ENCODE assay signal across 17 mouse cellular contexts in the genomic region with DNA sequence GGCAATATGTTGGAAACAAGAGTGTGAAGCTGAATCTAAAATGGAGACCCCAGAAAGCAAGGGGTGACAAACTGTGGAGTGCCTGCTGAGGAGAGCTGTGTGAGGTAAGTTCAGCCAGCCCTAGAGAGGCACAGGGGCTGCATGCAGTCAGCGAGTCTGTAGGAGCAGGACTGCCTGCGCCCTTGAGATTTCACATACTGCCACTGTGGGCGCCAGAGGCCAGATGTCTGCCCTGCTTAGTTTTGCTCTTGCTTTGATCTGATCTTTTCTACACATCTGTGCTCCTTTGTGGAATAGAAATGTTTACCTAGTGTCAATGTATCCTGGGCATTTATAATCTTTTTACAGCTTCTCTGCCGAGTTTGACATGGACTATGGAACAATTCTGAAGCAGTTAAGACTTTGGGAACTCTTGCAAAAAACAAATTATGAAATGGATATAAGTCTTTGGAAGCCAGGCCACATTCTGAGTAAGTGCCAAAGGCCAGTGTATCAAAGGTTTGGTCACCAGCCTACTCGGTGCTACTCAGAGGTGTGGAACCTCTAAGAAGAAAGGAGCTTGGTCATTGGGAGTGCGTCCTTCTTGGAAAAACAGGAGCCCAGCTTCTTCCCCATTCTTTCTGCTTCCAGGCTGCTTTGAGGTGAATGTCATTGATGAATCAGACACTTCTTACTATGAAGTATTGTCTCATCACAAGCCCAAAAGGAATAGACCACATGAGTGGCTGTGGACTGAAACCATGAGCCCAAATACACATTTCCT. TPM values are rescaled to one million over a fixed set of nuclear protein-coding genes. Genes with fewer than 3 reads are reported as not detected.
A peak's percentile ranks its signal among the peaks of the same experiment; 100 is the strongest.
DNase-seq lines count a peak whose midpoint lies in the region; ATAC-seq and TF ChIP-seq lines count a peak whose summit lies in the region.
"Had no signal": no experiment of that assay in that cellular context is flagged by ENCODE, and none has a peak within 500 bp of the region (broad histone marks: within the 10 kb centered on the region; RNA-seq: fewer than 3 reads in every experiment).

No protein-coding gene starts in this region.

- no peaks in the 10 kb centered on the region for H3K4me1 ChIP-seq in lung, embryonic 14.5 days (ENCODE audit: insufficient read depth)
- no peaks in the 10 kb centered on the region for H3K4me1 ChIP-seq in E14TG2a.4 (replicated peaks; ENCODE audit: low read depth, low read length)
- H3K4me1 ChIP-seq: forebrain, embryonic 12.5 days had no signal

- DNase-seq in adrenal gland, postnatal 10 days = peak; percentile 36
- DNase-seq in adrenal gland, adult 18-20 months (ENCODE audit: low spot score in 2 of 2) = no peak
- peak; percentile 10 for DNase-seq in lung, embryonic 14.5 days
- DNase-seq in lung, postnatal 36 days = no peak
- DNase-seq in forelimb bud, embryonic 11.5 days (ENCODE audit: low read depth, low spot score) = peak; percentile 7
- no peak for DNase-seq in spleen, adult 18-20 months
- no peak for DNase-seq in MN1 (ENCODE audit: low spot score)
- DNase-seq: cerebellum, adult 18-20 months; kidney, adult 11 months; liver, embryonic 13.5 days had no signal

- H3K36me3 ChIP-seq in lung, embryonic 14.5 days (ENCODE audit: insufficient read depth) = no peaks in the 10 kb centered on the region
- no peaks in the 10 kb centered on the region for H3K36me3 ChIP-seq in E14TG2a.4 (ENCODE audit: insufficient read depth, low read length)
- H3K36me3 ChIP-seq: forebrain, embryonic 12.5 days; liver, embryonic 13.5 days had no signal

- TF ChIP-seq CTCF in lung, embryonic 14.5 days (IDR thresholded peaks at IDR 0.05; ENCODE audit: low read depth) = 0 out of 2 replicates have a peak, but pooled peaks have one; percentile 15
- TF ChIP-seq CTCF in E14TG2a.4 (conservative IDR thresholded peaks at IDR 0.05; ENCODE audit: low read length) = 0 out of 2 replicates have a peak, but pooled peaks have one; percentile 1

- no peaks in the 10 kb centered on the region for H3K27me3 ChIP-seq in lung, embryonic 14.5 days (ENCODE audit: insufficient read depth, low read length)
- no peaks in the 10 kb centered on the region for H3K27me3 ChIP-seq in E14TG2a.4 (ENCODE audit: insufficient read depth, low read length)
- H3K27me3 ChIP-seq: forebrain, embryonic 12.5 days; liver, embryonic 13.5 days had no signal

- no peak overlapping the region for H3K4me2 ChIP-seq in lung, embryonic 14.5 days
- H3K4me2 ChIP-seq: forebrain, embryonic 12.5 days; liver, embryonic 13.5 days had no signal

- WGBS in lung, embryonic 14.5 days = 33% methylated on average over 6 of the region's 6 CpGs

- no peaks in the 10 kb centered on the region for H3K9me3 ChIP-seq in lung, embryonic 14.5 days (ENCODE audit: low read depth, low read length)
- H3K9me3 ChIP-seq in E14TG2a.4 (ENCODE audit: low read length) = no peaks in the 10 kb centered on the region
- H3K9me3 ChIP-seq: forebrain, embryonic 12.5 days; liver, embryonic 13.5 days had no signal

- H3K4me3 ChIP-seq in lung, embryonic 14.5 days (ENCODE audit: low read depth, low read length) = no peak overlapping the region
- no peak overlapping the region for H3K4me3 ChIP-seq in E14TG2a.4 (replicated peaks; ENCODE audit: low read length)
- H3K4me3 ChIP-seq: forebrain, embryonic 12.5 days; liver, embryonic 13.5 days had no signal

- H3K27ac ChIP-seq in lung, embryonic 14.5 days (ENCODE audit: low read depth) = no peak overlapping the region
- H3K27ac ChIP-seq: forebrain, embryonic 12.5 days; liver, embryonic 13.5 days had no signal

- no peak overlapping the region for H3K9ac ChIP-seq in lung, embryonic 14.5 days
- H3K9ac ChIP-seq: forebrain, embryonic 12.5 days; liver, embryonic 13.5 days had no signal

- no peak for ATAC-seq in lung, embryonic 14.5 days (ENCODE audit: insufficient read depth)

RNA-seq across cellular contexts. Expression of a gene that starts 15.6 kb away (rescaled TPM):
- total RNA-seq in adrenal gland, postnatal 10 days (2021) = 10 to 100 TPM in 1 of 2 experiments, 1 to 10 TPM in 1; 9.4 to 14.5 TPM
- total RNA-seq in adrenal gland, adult 18-20 months (2021) = 10 to 100 TPM; 15.0 to 21.7 TPM
- 0.16 and 0.37 TPM in 2 replicates for polyA plus RNA-seq in lung, embryonic 14.5 days (2014; fragmentation: Nextera tagmentation; extraction: Ambion mirVana)
- total RNA-seq: gastrocnemius, adult 18-20 months; heart, adult 8-10 months; hematopoietic stem cell, adult 5-6 weeks had no signal

RNA-seq across cellular contexts. Expression of a gene that starts 30.1 kb away (rescaled TPM):
- 1 to 10 TPM in 1 of 2 experiments, under 1 TPM in 1; 0.99 to 2.5 TPM for total RNA-seq in adrenal gland, postnatal 10 days (2021)
- total RNA-seq in adrenal gland, adult 18-20 months (2021) = 1 to 10 TPM in 1 of 2 experiments, under 1 TPM in 1; 0.46 to 1.6 TPM
- 0.21 and 0.39 TPM in 2 replicates for polyA plus RNA-seq in lung, embryonic 14.5 days (2014; fragmentation: Nextera tagmentation; extraction: Ambion mirVana)
- total RNA-seq: gastrocnemius, adult 18-20 months; heart, adult 8-10 months; hematopoietic stem cell, adult 5-6 weeks had no signal

RNA-seq across cellular contexts. Expression of a gene that starts 37.8 kb away (rescaled TPM):
- total RNA-seq in adrenal gland, postnatal 10 days (2021) = 1 to 10 TPM; 4.8 to 9.5 TPM
- total RNA-seq in adrenal gland, adult 18-20 months (2021) = 10 to 100 TPM in 1 of 2 experiments, 1 to 10 TPM in 1; 7.7 to 10.6 TPM
- 0.04 TPM in 1 of 2 replicates, not detected in the other for polyA plus RNA-seq in lung, embryonic 14.5 days (2014; fragmentation: Nextera tagmentation; extraction: Ambion mirVana)
- total RNA-seq: hematopoietic stem cell, adult 5-6 weeks had no signal
- polyA plus RNA-seq: liver, embryonic 13.5 days had no signal

RNA-seq across cellular contexts. Expression of a gene that starts 60.0 kb away (rescaled TPM):
- total RNA-seq in adrenal gland, postnatal 10 days (2021) = not detected
- total RNA-seq in adrenal gland, adult 18-20 months (2021) = not detected
- 1.3 and 1.5 TPM in 2 replicates for polyA plus RNA-seq in lung, embryonic 14.5 days (2014; fragmentation: Nextera tagmentation; extraction: Ambion mirVana)
- total RNA-seq: gastrocnemius, adult 18-20 months; heart, adult 8-10 months; layer of hippocampus, adult 18-20 months; left cerebral cortex, postnatal 14 days had no signal

Comparison
In these comparisons a context has a peak if more than half of its experiments do, and no peak if none do; other contexts are left out.
1. DNase-seq: peak in adrenal gland, postnatal 10 days (single experiment), lung, embryonic 14.5 days (single experiment) and forelimb bud, embryonic 11.5 days (single experiment); none in adrenal gland, adult 18-20 months (0 of 2), lung, postnatal 36 days (single experiment), spleen, adult 18-20 months (0 of 2) and MN1 (single experiment).